7 mouse cellular contexts compared by ENCODE assay signal in the genomic region with DNA sequence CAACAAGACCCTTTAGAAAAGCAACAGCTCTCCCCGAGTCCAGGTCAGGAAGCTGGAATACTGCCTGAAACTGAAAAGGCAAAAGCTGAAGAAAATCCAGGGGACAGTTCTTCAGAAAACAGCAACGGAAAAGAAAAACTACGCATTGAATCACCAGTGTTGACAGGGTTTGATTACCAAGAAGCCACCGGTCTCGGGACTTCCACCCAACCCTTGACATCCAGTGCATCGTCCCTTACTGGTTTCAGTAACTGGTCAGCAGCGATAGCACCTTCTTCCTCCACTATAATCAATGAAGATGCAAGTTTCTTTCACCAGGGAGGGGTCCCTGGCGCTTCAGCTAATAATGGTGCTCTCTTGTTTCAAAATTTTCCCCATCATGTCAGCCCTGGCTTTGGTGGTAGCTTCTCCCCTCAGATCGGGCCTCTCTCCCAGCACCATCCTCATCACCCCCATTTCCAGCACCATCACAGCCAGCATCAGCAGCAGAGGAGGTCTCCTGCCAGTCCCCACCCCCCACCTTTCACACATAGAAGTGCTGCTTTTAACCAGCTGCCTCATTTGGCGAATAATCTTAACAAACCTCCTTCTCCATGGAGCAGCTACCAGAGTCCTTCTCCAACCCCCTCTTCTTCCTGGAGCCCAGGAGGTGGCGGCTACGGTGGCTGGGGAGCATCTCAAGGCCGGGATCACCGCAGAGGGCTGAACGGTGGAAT. TPM values are rescaled to one million over a fixed set of nuclear protein-coding genes. Genes with fewer than 3 reads are reported as not detected.
DNase-seq lines count a peak whose midpoint lies in the region; ATAC-seq and TF ChIP-seq lines count a peak whose summit lies in the region.

No protein-coding gene starts in this region.

- no peak for TF ChIP-seq CTCF in small intestine, adult 2 months (IDR thresholded peaks at IDR 0.05; ENCODE audit: extremely low read depth, insufficient read length, insufficient replicate concordance, low read depth, low read length)

- no peaks in the 10 kb centered on the region for H3K27me3 ChIP-seq in heart, embryonic 13.5 days (replicated peaks)
- no peaks in the 10 kb centered on the region for H3K27me3 ChIP-seq in liver, embryonic 15.5 days
- H3K27me3 ChIP-seq in small intestine, adult 2 months (ENCODE audit: control insufficient read depth, insufficient read depth, low read length), result no peaks in the 10 kb centered on the region

- 18% methylated on average over 15 of the region's 15 CpGs for WGBS in heart, embryonic 13.5 days
- 49% methylated on average over 15 of the region's 15 CpGs for WGBS in liver, embryonic 15.5 days (ENCODE audit: insufficient replicate concordance)
- whole genome bisulfite sequencing in small intestine, adult 2 months, result 66% methylated on average over 15 of the region's 15 CpGs

- H3K9ac ChIP-seq in heart, embryonic 13.5 days, result peak overlapping the region; percentile 87
- peak overlapping the region; percentile 82 for H3K9ac ChIP-seq in liver, embryonic 15.5 days

- no peak for TF ChIP-seq POLR2A in small intestine, adult 2 months (IDR thresholded peaks at IDR 0.05; ENCODE audit: low read depth, low read length)

- peak overlapping the region; percentile 87 for H3K4me2 ChIP-seq in heart, embryonic 13.5 days
- peak overlapping the region; percentile 66 for H3K4me2 ChIP-seq in liver, embryonic 15.5 days

- DNase-seq in thymus, postnatal 4 days, result peak; percentile 13
- DNase-seq in thymus, postnatal 0 days (ENCODE audit: low spot score), result no peak
- DNase-seq in embryo, embryonic 11 days, result peak; percentile 10
- DNase-seq in kidney, postnatal 10 days, result peak; percentile 30

- peak overlapping the region; percentile 81 for H3K27ac ChIP-seq in heart, embryonic 13.5 days (replicated peaks)
- peak overlapping the region; percentile 89 for H3K27ac ChIP-seq in liver, embryonic 15.5 days (replicated peaks)
- H3K27ac ChIP-seq in small intestine, adult 2 months (ENCODE audit: insufficient read depth, low read depth, low read length), result no peak overlapping the region

- H3K9me3 ChIP-seq in heart, embryonic 13.5 days, result no peaks in the 10 kb centered on the region
- H3K9me3 ChIP-seq in liver, embryonic 15.5 days (replicated peaks), result no peaks in the 10 kb centered on the region

- H3K4me1 ChIP-seq in heart, embryonic 13.5 days, result peaks cover 38% of the 10 kb centered on the region
- H3K4me1 ChIP-seq in liver, embryonic 15.5 days (replicated peaks), result peaks cover 42% of the 10 kb centered on the region
- H3K4me1 ChIP-seq in small intestine, adult 2 months (ENCODE audit: control insufficient read depth, insufficient read depth, insufficient read length, low read length), result peaks cover 4% of the 10 kb centered on the region; the same call in 1 of the 2 replicates

- no peak for ATAC-seq in heart, embryonic 13.5 days (ENCODE audit: extremely low read depth, insufficient number of reproducible peaks, low FRiP score, low TSS enrichment)
- ATAC-seq in liver, embryonic 15.5 days (ENCODE audit: insufficient read depth), result no peak

- peaks cover under 1% of the 10 kb centered on the region for H3K36me3 ChIP-seq in heart, embryonic 13.5 days
- peaks cover 36% of the 10 kb centered on the region for H3K36me3 ChIP-seq in liver, embryonic 15.5 days (replicated peaks)
- peaks cover 2% of the 10 kb centered on the region; the same call in 1 of the 2 replicates for H3K36me3 ChIP-seq in small intestine, adult 2 months (ENCODE audit: control insufficient read depth, insufficient read depth, low read length)

- peak overlapping the region; percentile 91 for H3K4me3 ChIP-seq in heart, embryonic 13.5 days
- peak overlapping the region; percentile 97 for H3K4me3 ChIP-seq in liver, embryonic 15.5 days (replicated peaks)
- H3K4me3 ChIP-seq in small intestine, adult 2 months (ENCODE audit: low read depth, low read length), result peak overlapping the region; percentile 57

RNA-seq across cellular contexts. Expression of gene Cpeb4, which starts 0.7 kb away (rescaled TPM):
- polyA plus RNA-seq in thymus, postnatal 0 days (2015; fragmentation: Nextera tagmentation; extraction: Ambion mirVana), result 3.8 and 4.9 TPM in 2 replicates
- polyA plus RNA-seq in heart, embryonic 13.5 days (2015; fragmentation: Nextera tagmentation; extraction: Ambion mirVana), result 6.2 and 6.7 TPM in 2 replicates
- polyA plus RNA-seq in liver, embryonic 15.5 days (2015; fragmentation: Nextera tagmentation; extraction: Ambion mirVana), result 19.0 and 19.1 TPM in 2 replicates
- 2.7 and 4.9 TPM in 2 replicates for polyA plus RNA-seq in small intestine, adult 2 months (2012; rRNA removed)
